In genomic region chr6:29858619-29859018, GRCm38 (mm10) we compare ENCODE assay signal across 11 mouse cellular contexts. TPM values are rescaled to one million over a fixed set of nuclear protein-coding genes. Genes with fewer than 3 reads are reported as not detected.
A peak's percentile ranks its signal among the peaks of the same experiment; 100 is the strongest.
DNase-seq lines count a peak whose midpoint lies in the region; ATAC-seq lines count a peak whose summit lies in the region.
"Had no signal": no experiment of that assay in that cellular context is flagged by ENCODE, and none has a peak within 500 bp of the region (broad histone marks: within the 10 kb centered on the region; RNA-seq: fewer than 3 reads in every experiment).

No protein-coding gene starts in this region.

- no peak for DNase-seq in heart, postnatal 14 days
- peak; percentile 47 for DNase-seq in ovary, postnatal 36 days (ENCODE audit: low spot score)
- no peak for DNase-seq in ovary, postnatal 14 days (ENCODE audit: low spot score)
- peak; percentile 88 for DNase-seq in liver
- DNase-seq in yolk sac, embryonic 10.5 days (ENCODE audit: low spot score): peak; percentile 54
- no peak for DNase-seq in thymus, adult 18-20 months
- DNase-seq: cerebellum, postnatal 10 days; gastrocnemius, postnatal 10 days had no signal

- 51% methylated on average over 6 of the region's 6 CpGs for WGBS in heart, embryonic 13.5 days

- H3K27me3 ChIP-seq in heart, embryonic 13.5 days (replicated peaks): no peaks in the 10 kb centered on the region
- H3K27me3 ChIP-seq: midbrain, embryonic 13.5 days had no signal

- H3K27ac ChIP-seq in heart, embryonic 13.5 days (replicated peaks): 0 out of 2 replicates have a peak overlapping the region, but pooled peaks have one; percentile 36
- H3K27ac ChIP-seq: midbrain, embryonic 13.5 days had no signal

- H3K9ac ChIP-seq in heart, embryonic 13.5 days: no peak overlapping the region
- H3K9ac ChIP-seq: midbrain, embryonic 13.5 days had no signal

- H3K4me3 ChIP-seq in heart, embryonic 13.5 days: no peak overlapping the region
- H3K4me3 ChIP-seq: midbrain, embryonic 13.5 days had no signal

- no peaks in the 10 kb centered on the region for H3K9me3 ChIP-seq in heart, embryonic 13.5 days
- H3K9me3 ChIP-seq: midbrain, embryonic 13.5 days had no signal

- peak overlapping the region; percentile 18; the same call in 1 of the 2 replicates for H3K4me2 ChIP-seq in heart, embryonic 13.5 days
- H3K4me2 ChIP-seq: midbrain, embryonic 13.5 days had no signal

- peaks cover 45% of the 10 kb centered on the region for H3K4me1 ChIP-seq in heart, embryonic 13.5 days
- H3K4me1 ChIP-seq: midbrain, embryonic 13.5 days had no signal

- peak; percentile 65; the same call in 1 of the 2 replicates for ATAC-seq in heart, embryonic 13.5 days (ENCODE audit: extremely low read depth, insufficient number of reproducible peaks, low FRiP score, low TSS enrichment)
- ATAC-seq: forebrain, embryonic 14.5 days; midbrain, embryonic 13.5 days had no signal

- no peaks in the 10 kb centered on the region for H3K36me3 ChIP-seq in heart, embryonic 13.5 days
- H3K36me3 ChIP-seq: midbrain, embryonic 13.5 days had no signal

- intact Hi-C loops in heart, postnatal 14 days (cut with DNase I): loop anchor here (10.0 kb wide), 1 partner anchor 496 kb away; no protein-coding TSS in a partner anchor

RNA-seq across cellular contexts. Expression of gene Strip2, which starts 58.2 kb away (rescaled TPM):
- 37.4 and 39.3 TPM in 2 replicates for polyA plus RNA-seq in heart, embryonic 13.5 days (2015; fragmentation: Nextera tagmentation; extraction: Ambion mirVana)
- total RNA-seq in heart, postnatal 14 days (2021): 10 to 100 TPM; 62.5 to 69.9 TPM

Comparison
In these comparisons a context has a peak if more than half of its experiments do, and no peak if none do; other contexts are left out.
1. DNase-seq: peak in ovary, postnatal 36 days (single experiment), liver (single experiment) and yolk sac, embryonic 10.5 days (single experiment); none in heart, postnatal 14 days (0 of 2), ovary, postnatal 14 days (single experiment) and thymus, adult 18-20 months (0 of 2).